Mouse (Mus musculus) adrenal gland, adult 18-20 months (tissue): ENCODE measurements at regions not wholly inside any gene's neighbourhood (a gene's known extent, or its start where the extent isn't known, plus 50 kb on each side); places are given as distances from the start of the nearest gene placed in this dataset.
A peak's percentile ranks its signal among the peaks of the same experiment; 100 is the strongest.

Experiments
- DNase-seq, 2 experiments: peaks; one replicate each; pipeline ENCODE4 v3.0.0; 2021 to 2022; ENCODE audit warnings: low spot score in 2 of 2

GRCm38 (mm10) chr6:99786977-99787376 is 60.8 kb upstream of the Prok2 start:
- DNase-seq: no peak

GRCm38 (mm10) chr6:99785212-99785611 is 59.0 kb upstream of the Prok2 start:
- no peak for DNase-seq

GRCm38 (mm10) chr6:99784804-99785203 is 58.6 kb upstream of the Prok2 start:
- DNase-seq: no peak

GRCm38 (mm10) chr6:99784285-99784684 is 58.1 kb upstream of the Prok2 start:
- DNase-seq: no peak

GRCm38 (mm10) chr6:99782996-99783395 is 56.8 kb upstream of the Prok2 start:
- DNase-seq: peak in 1 of 2 experiments; percentile 22
